Mouse (Mus musculus) ES-Bruce4 (cell line): Measurements from ENCODE around the gene Entpd6.

Source experiments
- CTCF ChIP-seq: IDR thresholded peaks from one replicate; pipeline ENCODE4 v1.8.1; 2011; ENCODE audit warnings: low read depth, low read length
- EP300 ChIP-seq: IDR thresholded peaks from 2 replicates; pipeline ENCODE4 v1.6.1; 2011; ENCODE audit warnings: low read depth, low read length; ENCODE audit not compliant: insufficient read depth
- POLR2A ChIP-seq: IDR thresholded peaks from one replicate; pipeline ENCODE4 v1.8.1; 2011; ENCODE audit warnings: low read length; ENCODE audit not compliant: insufficient read depth

DNA sequence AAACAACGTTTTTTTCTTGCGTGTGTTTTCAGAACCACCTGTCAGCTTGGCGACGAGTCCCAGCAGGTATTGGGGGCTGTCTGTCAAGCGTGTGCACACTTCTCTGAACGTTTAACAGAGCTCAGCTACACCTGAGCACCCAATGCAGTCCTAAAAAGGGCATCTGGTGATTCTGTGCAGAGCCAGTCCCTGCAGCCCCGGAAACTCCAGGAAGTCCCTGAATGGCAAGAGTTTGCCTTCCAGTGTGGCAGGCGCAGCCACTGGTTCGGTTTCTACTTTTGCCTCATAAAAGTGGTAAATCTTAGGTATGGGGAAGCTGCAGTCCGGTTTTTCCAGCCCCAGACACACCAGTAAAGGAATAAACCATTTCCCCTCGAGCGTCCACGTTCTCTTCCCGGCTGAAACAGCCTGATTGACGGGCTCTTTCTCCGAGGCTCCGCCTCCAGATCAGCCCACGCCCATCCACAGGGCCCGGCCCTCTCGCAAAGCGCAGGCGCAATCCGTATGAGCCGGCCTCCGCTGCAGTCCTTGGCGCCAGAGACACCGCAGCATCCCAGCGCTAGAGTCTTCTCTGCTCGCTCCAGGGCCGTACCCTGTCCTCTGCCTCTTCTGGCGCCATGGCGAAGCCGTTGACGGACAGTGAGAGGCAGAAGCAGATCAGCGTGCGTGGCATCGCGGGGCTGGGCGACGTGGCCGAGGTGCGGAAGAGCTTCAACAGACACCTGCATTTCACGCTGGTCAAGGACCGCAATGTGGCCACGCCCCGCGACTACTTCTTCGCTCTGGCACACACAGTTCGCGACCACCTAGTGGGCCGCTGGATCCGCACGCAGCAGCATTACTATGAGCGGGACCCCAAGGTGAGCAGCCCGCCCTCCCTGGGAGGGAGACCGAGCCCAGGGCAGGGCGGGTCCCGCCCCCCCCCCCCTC lies 37.7 kb downstream of the Entpd6 start, which contains the start of gene Pygb:
- TF ChIP-seq CTCF (no peak), POLR2A (peak; percentile 60), EP300 (no peak)
